Mouse (Mus musculus): ENCODE measurements around the gene Otulinl. TPM values are rescaled to one million over a fixed set of nuclear protein-coding genes. Genes with fewer than 3 reads are reported as not detected.
"Not testable (repeated sequence)": the region's sequence is repeated elsewhere in the genome, so short reads cannot be mapped to it uniquely, and the experiment has no call there.

Gene Otulinl
- 10 to 100 TPM; 21.0 to 35.3 (median 28.7) TPM for total RNA-seq (2022)

GRCm38 (mm10) chr15:27681419-27682187 lies at the start of gene Otulinl:
TSS of gene Otulinl (minus strand) at chr15:27681579.
- DNase-seq (ENCODE audit: low spot score in 2 of 2): peak; percentile 93 to 94

- DNase-seq (ENCODE audit: low spot score in 2 of 2): no peak
These were observed 44.8 kb upstream of the Otulinl start for GRCm38 (mm10) chr15:27726228-27726627.

- no peak for DNase-seq (ENCODE audit: low spot score in 2 of 2)
These were observed 43.7 kb upstream of the Otulinl start for GRCm38 (mm10) chr15:27724796-27725680.

GRCm38 (mm10) chr15:27724298-27724697 lies 42.9 kb upstream of the Otulinl start:
- no peak for DNase-seq (ENCODE audit: low spot score in 2 of 2)

- DNase-seq (ENCODE audit: low spot score in 2 of 2): no peak
These were observed 42.4 kb upstream of the Otulinl start for GRCm38 (mm10) chr15:27723746-27724145.

GRCm38 (mm10) chr15:27720297-27720696 lies 38.9 kb upstream of the Otulinl start:
- not testable (repeated sequence) for DNase-seq (ENCODE audit: low spot score in 2 of 2)

- no peak for DNase-seq (ENCODE audit: low spot score in 2 of 2)
These were observed 37.3 kb upstream of the Otulinl start for GRCm38 (mm10) chr15:27718668-27719067.

- no peak for DNase-seq (ENCODE audit: low spot score in 2 of 2)
These were observed 34.0 kb upstream of the Otulinl start for GRCm38 (mm10) chr15:27715331-27715730.

GRCm38 (mm10) chr15:27710698-27711097 lies 29.3 kb upstream of the Otulinl start:
- DNase-seq (ENCODE audit: low spot score in 2 of 2): no peak

- no peak for DNase-seq (ENCODE audit: low spot score in 2 of 2)
These were observed 27.7 kb upstream of the Otulinl start for GRCm38 (mm10) chr15:27708968-27709612.

- DNase-seq (ENCODE audit: low spot score in 2 of 2): no peak
These were observed 27.1 kb upstream of the Otulinl start for GRCm38 (mm10) chr15:27708499-27708898.

GRCm38 (mm10) chr15:27702972-27703313 lies 21.6 kb upstream of the Otulinl start:
- no peak for DNase-seq (ENCODE audit: low spot score in 2 of 2)

- peak in 1 of 2 experiments; percentile 38 for DNase-seq (ENCODE audit: low spot score in 2 of 2)
These were observed 20.9 kb upstream of the Otulinl start for GRCm38 (mm10) chr15:27702031-27702971.

GRCm38 (mm10) chr15:27697632-27698031 lies 16.3 kb upstream of the Otulinl start:
- no peak for DNase-seq (ENCODE audit: low spot score in 2 of 2)

- no peak for DNase-seq (ENCODE audit: low spot score in 2 of 2)
These were observed 11.9 kb upstream of the Otulinl start for GRCm38 (mm10) chr15:27693235-27693634.

- no peak for DNase-seq (ENCODE audit: low spot score in 2 of 2)
These were observed 10.8 kb upstream of the Otulinl start for GRCm38 (mm10) chr15:27692161-27692560.

- no peak for DNase-seq (ENCODE audit: low spot score in 2 of 2)
These were observed 9.8 kb upstream of the Otulinl start for GRCm38 (mm10) chr15:27691213-27691612.

- DNase-seq (ENCODE audit: low spot score in 2 of 2): no peak
These were observed 6.8 kb upstream of the Otulinl start for GRCm38 (mm10) chr15:27688041-27688651.

- DNase-seq (ENCODE audit: low spot score in 2 of 2): peak in 1 of 2 experiments; percentile 47
These were observed 3.4 kb upstream of the Otulinl start for GRCm38 (mm10) chr15:27684813-27685212.

- DNase-seq (ENCODE audit: low spot score in 2 of 2): no peak
These were observed 1.8 kb upstream of the Otulinl start for GRCm38 (mm10) chr15:27683206-27683605.

Data from left cerebral cortex, adult 8-10 months (tissue).